Mouse (Mus musculus) cortical plate, adult 2 months (tissue): ENCODE data around the gene Rbms2. TPM values are rescaled to one million over a fixed set of nuclear protein-coding genes. Genes with fewer than 3 reads are reported as not detected.
"Not testable (repeated sequence)": the region's sequence is repeated elsewhere in the genome, so short reads cannot be mapped to it uniquely, and the experiment has no call there.

Experiments
- H3K27ac ChIP-seq: fragments of 200-500 bp; 2 replicates; pipeline ENCODE4 v1.5.1; 2012; ENCODE audit warnings: low read length, control low read depth, inconsistent platforms; ENCODE audit not compliant: insufficient read depth
- H3K4me1 ChIP-seq: fragments of 200-500 bp; 2 replicates; pipeline ENCODE4 v1.6.1; 2011; ENCODE audit warnings: low read length; ENCODE audit not compliant: control insufficient read depth, insufficient read depth
- H3K4me3 ChIP-seq: fragments of 200-500 bp; 2 replicates; pipeline ENCODE4 v1.5.1; 2011; ENCODE audit warnings: mild to moderate bottlenecking, low read length, control low read depth; ENCODE audit not compliant: insufficient read depth
- CTCF ChIP-seq: fragments of 200-500 bp; IDR thresholded peaks from 2 replicates; pipeline ENCODE4 v1.5.1; 2011; ENCODE audit warnings: mild to moderate bottlenecking, control low read depth, low read length; ENCODE audit not compliant: insufficient read depth; ENCODE audit errors: extremely low read depth
- POLR2A ChIP-seq: fragments of 200-500 bp; IDR thresholded peaks from 2 replicates; pipeline ENCODE4 v1.6.1; 2011; ENCODE audit warnings: mild to moderate bottlenecking, low read length, control low read depth; ENCODE audit not compliant: insufficient read depth; ENCODE audit errors: extremely low read depth
- polyA plus RNA-seq: library from polyadenylated mRNA; depleted of rRNA; stranded (reverse); fragments of >200 nt; gene quantifications from 2 replicates; pipeline ENCODE4 v1.2.3, GENCODE M21; 2012

Rbms2 gene
- polyA plus RNA-seq, 1 experiment, result 16.9 TPM

DNA sequence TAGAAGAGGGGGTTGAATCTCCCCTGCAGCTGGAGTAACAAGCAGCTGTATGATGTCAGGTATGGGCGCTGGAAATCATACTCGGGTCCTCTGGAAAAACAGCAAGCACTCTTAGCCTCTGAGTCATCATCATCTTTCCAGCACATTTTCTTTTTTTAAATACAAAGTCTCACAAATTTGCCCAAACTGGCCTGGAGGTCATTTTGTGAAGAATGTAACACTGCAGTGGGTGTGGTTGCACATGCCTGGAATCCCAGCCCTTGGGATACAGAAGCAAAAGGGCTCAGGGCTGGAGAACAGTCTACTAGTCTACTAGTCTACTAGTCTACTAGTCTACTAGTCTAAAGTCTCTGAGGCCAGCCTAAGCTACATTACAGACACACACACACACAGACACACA, 4.2 kb upstream of the Rbms2 start:
- no peak for TF ChIP-seq CTCF
- Histone ChIP-seq H3K4me3 (no peak overlapping the region), H3K27ac (no peak overlapping the region)

DNA sequence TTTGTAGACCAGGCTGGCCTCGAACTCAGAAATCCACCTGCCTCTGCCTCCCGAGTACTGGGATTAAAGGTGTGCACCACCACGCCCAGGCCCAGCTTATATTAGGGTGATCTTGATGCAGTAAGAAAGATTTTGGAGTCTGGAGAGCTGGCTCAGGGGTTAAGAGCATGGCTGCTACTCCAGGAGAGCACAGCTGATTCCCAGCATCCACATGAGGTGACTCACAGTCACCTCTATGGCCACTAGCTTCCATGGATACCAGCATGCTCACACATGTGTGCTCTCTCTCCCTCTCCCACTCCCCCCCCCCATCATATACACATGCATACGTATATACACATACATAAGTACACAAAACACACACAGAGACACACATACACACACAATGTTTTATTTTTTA, 2.8 kb downstream of the Rbms2 start:
- H3K4me3 ChIP-seq, result no peak overlapping the region
- no peak overlapping the region for H3K27ac ChIP-seq
- no peak for TF ChIP-seq CTCF
- no peak for TF ChIP-seq POLR2A
- H3K4me1 ChIP-seq, result peaks cover 2% of the 10 kb centered on the region; the same call in 1 of the 2 replicates

More for the DNA sequence above, 4.2 kb upstream of the Rbms2 start:
- no peaks in the 10 kb centered on the region for H3K4me1 ChIP-seq

DNA sequence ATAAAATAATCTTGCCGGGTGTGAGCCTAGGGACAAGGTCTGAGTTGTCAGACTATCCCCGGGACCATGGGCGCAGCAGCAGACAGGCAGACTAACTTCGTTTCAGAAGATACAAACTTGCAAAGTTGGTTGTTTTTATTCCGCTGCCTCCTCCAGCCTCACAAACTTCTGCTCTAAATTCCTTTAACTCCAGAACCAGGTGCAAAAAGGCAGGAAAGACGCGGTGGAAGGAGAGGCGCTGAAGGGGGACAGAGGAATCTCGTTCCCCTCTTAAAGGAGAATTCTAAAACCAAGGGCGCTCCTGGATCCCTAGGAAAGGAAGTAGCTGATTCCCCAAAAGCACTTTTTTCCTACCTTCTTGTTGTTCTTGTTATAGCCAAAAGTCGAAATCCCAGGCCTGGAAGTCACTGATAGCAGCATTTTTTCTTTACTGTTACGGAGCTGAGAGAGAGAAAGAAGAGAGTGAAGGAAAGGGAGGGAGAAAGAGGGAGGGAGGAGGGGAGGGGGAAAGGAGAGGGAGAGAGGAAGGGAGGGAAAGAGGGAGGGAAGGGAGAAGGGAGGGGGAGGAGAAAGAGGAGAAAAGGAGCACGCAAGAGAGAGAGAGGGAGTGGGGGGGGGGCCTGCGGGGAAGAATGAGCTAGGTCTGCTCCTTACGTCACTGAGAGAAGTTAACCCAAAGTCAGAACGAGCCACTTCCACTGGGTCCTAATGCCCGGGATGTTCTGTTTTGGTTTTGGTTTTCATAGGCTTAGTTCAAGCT, 3.9 kb downstream of the Rbms2 start:
- TF ChIP-seq CTCF, result no peak
- no peak for TF ChIP-seq POLR2A
- H3K4me1 ChIP-seq, result peaks cover 2% of the 10 kb centered on the region; the same call in 1 of the 2 replicates
- H3K27ac ChIP-seq, result no peak overlapping the region
- peak overlapping the region; percentile 74 for H3K4me3 ChIP-seq

DNA sequence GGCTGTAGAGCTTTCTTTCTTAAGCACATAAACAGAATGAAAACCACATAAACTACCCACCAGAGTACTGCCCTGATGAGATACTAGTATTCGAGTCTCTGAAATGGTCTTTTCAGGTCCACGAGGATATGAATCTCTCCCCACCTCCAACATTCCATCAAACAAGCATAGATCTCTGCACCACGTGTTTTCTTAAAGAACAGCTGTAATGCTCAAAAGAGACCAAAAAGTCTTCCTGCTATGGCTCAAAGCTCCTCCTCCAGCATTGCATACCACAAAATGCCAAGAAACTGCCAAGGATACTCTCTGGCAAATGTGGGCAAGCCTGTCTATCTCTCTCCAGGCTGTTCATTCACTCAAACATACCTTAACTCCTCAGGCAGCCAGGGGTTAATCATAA, 4.8 kb downstream of the Rbms2 start:
- no peak overlapping the region for H3K27ac ChIP-seq

DNA sequence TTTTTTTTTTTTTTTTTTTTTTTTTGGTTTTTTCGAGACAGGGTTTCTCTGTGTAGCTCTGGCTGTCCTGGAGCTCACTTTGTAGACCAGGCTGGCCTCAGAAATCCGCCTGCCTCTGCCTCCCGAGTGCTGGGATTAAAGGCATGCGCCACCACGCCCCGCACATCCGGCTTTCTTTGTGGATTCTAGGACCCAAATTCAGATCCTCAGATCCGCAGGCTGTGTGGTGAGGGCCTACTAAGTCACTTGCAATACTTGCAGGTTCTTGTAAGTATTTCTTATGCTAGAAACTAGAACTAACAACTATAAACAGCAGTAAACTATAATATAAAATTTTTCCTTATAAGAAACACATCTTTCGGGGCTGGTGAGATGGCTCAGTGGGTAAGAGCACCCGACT, 8.7 kb downstream of the Rbms2 start:
- not testable (repeated sequence) for H3K27ac ChIP-seq, H3K4me3 ChIP-seq, H3K4me1 ChIP-seq

More for the DNA sequence above, 4.8 kb downstream of the Rbms2 start:
- H3K4me1 ChIP-seq, result peaks cover 2% of the 10 kb centered on the region; the same call in 1 of the 2 replicates
- TF ChIP-seq POLR2A (no peak), CTCF (no peak)
- H3K4me3 ChIP-seq, result peak overlapping the region; percentile 74

DNA sequence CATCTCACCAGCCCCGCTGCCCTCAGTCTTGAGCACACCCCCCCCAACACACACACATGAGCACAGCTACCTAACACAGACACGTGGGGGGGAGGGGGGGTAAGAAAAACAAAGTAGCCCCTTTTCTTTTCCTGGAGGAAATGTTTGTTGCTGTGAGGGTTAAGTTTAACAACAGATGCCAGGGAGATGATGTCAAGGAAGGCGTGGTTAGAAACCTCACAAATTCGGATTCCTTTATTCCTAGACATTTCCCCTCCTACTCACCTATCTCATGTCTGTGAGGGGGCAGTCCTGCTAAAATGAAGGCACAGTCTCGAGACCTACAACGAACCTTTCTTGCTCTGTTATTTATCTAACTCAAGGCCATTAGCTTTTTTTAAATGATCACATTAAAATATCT, 13.0 kb downstream of the Rbms2 start:
- TF ChIP-seq CTCF (no peak), POLR2A (no peak)
- Histone ChIP-seq H3K27ac (no peak overlapping the region), H3K4me1 (no peaks in the 10 kb centered on the region), H3K4me3 (no peak overlapping the region)

DNA sequence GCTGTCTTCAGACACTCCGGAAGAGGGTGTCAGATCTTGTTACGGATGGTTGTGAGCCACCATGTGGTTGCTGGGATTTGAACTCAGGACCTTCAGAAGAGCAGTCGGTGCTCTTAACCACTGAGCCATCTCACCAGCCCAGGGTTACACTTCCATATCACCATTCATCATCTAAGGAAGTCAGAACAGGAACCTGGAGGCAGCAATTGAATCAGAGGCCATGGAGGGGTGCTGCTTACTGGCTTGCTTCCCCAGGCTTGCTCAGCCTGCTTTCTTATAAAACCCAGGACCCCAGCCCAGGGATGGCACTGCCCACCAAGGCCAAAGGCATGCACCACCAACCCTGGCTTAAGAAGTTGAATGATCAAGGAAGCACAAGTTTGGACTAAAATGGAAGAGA, 14.4 kb downstream of the Rbms2 start:
- not testable (repeated sequence) for H3K4me3 ChIP-seq, H3K27ac ChIP-seq, H3K4me1 ChIP-seq

DNA sequence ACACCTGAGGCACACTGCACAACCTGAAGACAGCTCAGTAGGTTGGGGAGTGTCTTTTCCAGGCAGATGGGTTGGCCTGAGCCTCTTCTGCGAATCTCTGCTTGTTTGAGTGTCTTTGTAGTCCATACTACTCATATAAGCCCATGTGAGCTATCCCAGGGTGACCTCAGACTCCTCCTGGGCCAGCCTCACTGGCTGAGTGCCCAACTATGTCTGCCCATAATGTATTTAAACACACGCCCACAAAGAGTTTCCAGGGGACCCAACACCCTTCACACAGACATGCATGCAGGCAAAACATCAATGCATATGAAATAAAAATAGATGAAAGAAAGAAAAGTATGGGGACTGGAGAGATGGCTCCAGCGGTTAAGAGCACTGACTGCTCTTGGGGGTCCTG, 26.1 kb downstream of the Rbms2 start:
- TF ChIP-seq CTCF, result no peak
- no peak for TF ChIP-seq POLR2A
- Histone ChIP-seq H3K4me1 (no peaks in the 10 kb centered on the region), H3K27ac (no peak overlapping the region), H3K4me3 (no peak overlapping the region)

DNA sequence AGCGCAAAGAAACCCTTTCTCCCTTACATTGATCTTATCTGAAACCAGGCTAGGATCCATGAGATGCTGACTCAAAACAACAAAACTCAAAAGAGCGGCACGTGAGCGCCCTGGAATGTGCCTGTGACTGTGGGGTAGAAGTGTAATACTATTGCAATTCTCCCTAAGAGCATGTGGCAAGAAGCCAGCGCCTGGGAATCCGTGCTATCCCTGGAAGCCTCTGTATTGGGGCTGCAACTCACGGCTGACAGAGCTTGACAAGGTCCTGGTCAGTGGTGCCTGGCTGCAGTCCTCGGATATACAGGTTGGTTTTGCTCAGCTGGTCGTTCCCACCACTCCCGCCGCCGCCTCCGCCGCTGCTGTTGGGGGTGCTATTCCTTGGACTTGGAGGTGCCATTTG, 29.2 kb downstream of the Rbms2 start:
- Histone ChIP-seq H3K4me1 (no peaks in the 10 kb centered on the region), H3K4me3 (no peak overlapping the region), H3K27ac (no peak overlapping the region)
- TF ChIP-seq CTCF (no peak), POLR2A (no peak)

DNA sequence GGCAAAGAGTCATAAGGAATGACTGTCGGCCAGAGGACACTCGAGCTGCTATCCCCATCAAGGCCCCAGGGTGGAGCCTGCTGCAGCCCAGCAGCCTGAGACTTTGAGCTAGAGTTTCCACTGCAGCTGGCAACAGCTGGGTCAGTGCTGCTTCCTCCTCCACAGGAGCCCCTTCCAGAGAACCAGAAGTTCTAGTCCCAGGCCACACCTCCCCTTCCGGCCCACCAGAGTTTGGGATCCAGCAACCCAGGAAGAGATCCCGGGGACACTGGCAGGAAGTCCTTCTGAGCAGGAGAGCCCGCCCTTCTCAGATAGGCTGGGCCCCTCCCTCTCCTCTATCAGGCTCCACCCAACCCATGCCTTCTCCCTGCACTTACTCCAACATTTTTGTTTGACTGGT, 30.5 kb downstream of the Rbms2 start:
- Histone ChIP-seq H3K27ac (no peak overlapping the region), H3K4me3 (no peak overlapping the region)
- TF ChIP-seq CTCF (peak; percentile 16; the same call in 1 of the 2 replicates), POLR2A (no peak)

DNA sequence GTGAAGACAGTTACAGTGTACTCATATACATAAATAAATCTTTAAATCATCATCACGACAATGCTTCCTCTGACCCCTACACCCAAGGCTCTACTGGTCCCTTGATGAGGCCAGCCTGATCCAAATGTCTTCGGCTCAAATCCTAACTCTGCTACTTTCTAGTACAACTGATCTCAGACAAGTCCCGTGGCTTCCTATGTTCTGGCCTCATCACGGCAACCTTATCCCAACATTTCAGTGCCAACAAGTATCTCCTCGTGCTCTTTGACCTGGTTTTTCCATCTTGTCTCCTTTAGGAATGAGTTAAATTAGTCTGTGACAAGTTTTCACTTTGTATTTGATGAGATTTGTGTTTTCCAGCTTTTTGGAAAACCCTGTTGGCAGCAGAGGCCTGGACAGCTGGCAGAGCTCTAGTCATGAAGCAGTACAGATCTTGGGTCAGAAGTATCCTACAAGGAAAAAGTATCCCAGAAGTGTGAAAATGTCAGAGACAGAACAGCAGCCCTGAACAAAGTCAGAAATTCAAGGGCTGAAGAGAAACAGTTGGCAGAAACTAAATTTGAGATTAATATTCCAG, 31.2 kb downstream of the Rbms2 start:
- H3K27ac ChIP-seq, result no peak overlapping the region
- H3K4me1 ChIP-seq, result no peaks in the 10 kb centered on the region
- H3K4me3 ChIP-seq, result no peak overlapping the region
- TF ChIP-seq POLR2A, result no peak
- TF ChIP-seq CTCF, result no peak

More for the DNA sequence above, 30.5 kb downstream of the Rbms2 start:
- no peaks in the 10 kb centered on the region for H3K4me1 ChIP-seq
